8 mouse cellular contexts compared by ENCODE assay signal in genomic region chr5:24428596-24428995, GRCm38 (mm10). TPM values are rescaled to one million over a fixed set of nuclear protein-coding genes. Genes with fewer than 3 reads are reported as not detected.
DNase-seq lines count a peak whose midpoint lies in the region; ATAC-seq and TF ChIP-seq lines count a peak whose summit lies in the region.

No protein-coding gene starts in this region.

- no peak for TF ChIP-seq CTCF in ES-Bruce4 (IDR thresholded peaks at IDR 0.05; ENCODE audit: low read depth, low read length)

- H3K9me3 ChIP-seq in heart, embryonic 10.5 days: no peaks in the 10 kb centered on the region
- no peaks in the 10 kb centered on the region for H3K9me3 ChIP-seq in ES-Bruce4 (replicated peaks; ENCODE audit: control insufficient read depth, insufficient read depth, low read length, poor library complexity, severe bottlenecking)
- no peaks in the 10 kb centered on the region for H3K9me3 ChIP-seq in hindbrain, embryonic 12.5 days (replicated peaks)
- no peaks in the 10 kb centered on the region for H3K9me3 ChIP-seq in liver, embryonic 15.5 days (replicated peaks)

- DNase-seq in heart, embryonic 10.5 days (ENCODE audit: low spot score): no peak
- DNase-seq in heart, postnatal 10 days: no peak
- DNase-seq in right cerebral cortex, adult 2 months (ENCODE audit: low spot score in 2 of 2): no peak
- no peak for DNase-seq in urinary bladder, postnatal 4 days (ENCODE audit: low spot score in 2 of 2)
- no peak for DNase-seq in layer of hippocampus, adult 18-20 months (ENCODE audit: low spot score in 2 of 2)

- peak overlapping the region; percentile 80; the same call in 1 of the 2 replicates for H3K4me2 ChIP-seq in hindbrain, embryonic 12.5 days (replicated peaks)
- peak overlapping the region; percentile 54 for H3K4me2 ChIP-seq in liver, embryonic 15.5 days

- intact Hi-C loops in heart, postnatal 10 days (cut with DNase I): no loop called here

- H3K4me3 ChIP-seq in heart, embryonic 10.5 days: peak overlapping the region; percentile 78; the same call in 1 of the 2 replicates
- H3K4me3 ChIP-seq in ES-Bruce4 (ENCODE audit: low read depth, low read length): peak overlapping the region; percentile 58
- no peak overlapping the region for H3K4me3 ChIP-seq in hindbrain, embryonic 12.5 days
- peak overlapping the region; percentile 39 for H3K4me3 ChIP-seq in liver, embryonic 15.5 days (replicated peaks)

- H3K27me3 ChIP-seq in heart, embryonic 10.5 days (ENCODE audit: insufficient read depth, poor library complexity, severe bottlenecking): no peaks in the 10 kb centered on the region
- H3K27me3 ChIP-seq in ES-Bruce4 (ENCODE audit: control insufficient read depth, insufficient read depth, low read length, poor library complexity, severe bottlenecking): no peaks in the 10 kb centered on the region
- H3K27me3 ChIP-seq in hindbrain, embryonic 12.5 days: peaks cover 13% of the 10 kb centered on the region; the same call in 1 of the 2 replicates
- H3K27me3 ChIP-seq in liver, embryonic 15.5 days: peaks cover 16% of the 10 kb centered on the region

- TF ChIP-seq EP300 in ES-Bruce4 (IDR thresholded peaks at IDR 0.05; ENCODE audit: insufficient read depth, low read depth, low read length): no peak

- peak overlapping the region; percentile 30 for H3K9ac ChIP-seq in ES-Bruce4 (ENCODE audit: low read depth, poor library complexity, severe bottlenecking)
- H3K9ac ChIP-seq in hindbrain, embryonic 12.5 days: no peak overlapping the region
- H3K9ac ChIP-seq in liver, embryonic 15.5 days: no peak overlapping the region

- 12% methylated on average over 9 of the region's 9 CpGs for WGBS in heart, embryonic 10.5 days
- 19% methylated on average over 9 of the region's 9 CpGs for WGBS in hindbrain, embryonic 12.5 days
- 31% methylated on average over 9 of the region's 9 CpGs for WGBS in liver, embryonic 15.5 days (ENCODE audit: insufficient replicate concordance)

- no peak for ATAC-seq in hindbrain, embryonic 12.5 days (ENCODE audit: low FRiP score)
- no peak for ATAC-seq in liver, embryonic 15.5 days (ENCODE audit: insufficient read depth)

- no peak for TF ChIP-seq POLR2A in ES-Bruce4 (IDR thresholded peaks at IDR 0.05; ENCODE audit: insufficient read depth, low read length)

- peak overlapping the region; percentile 56; the same call in 1 of the 2 replicates for H3K27ac ChIP-seq in heart, embryonic 10.5 days
- H3K27ac ChIP-seq in ES-Bruce4 (ENCODE audit: insufficient read depth, low read length): no peak overlapping the region
- no peak overlapping the region for H3K27ac ChIP-seq in hindbrain, embryonic 12.5 days
- H3K27ac ChIP-seq in liver, embryonic 15.5 days (replicated peaks): 0 out of 2 replicates have a peak overlapping the region, but pooled peaks have one; percentile 24

- H3K4me1 ChIP-seq in heart, embryonic 10.5 days: peaks cover 47% of the 10 kb centered on the region
- peaks cover 10% of the 10 kb centered on the region for H3K4me1 ChIP-seq in ES-Bruce4 (ENCODE audit: control insufficient read depth, insufficient read depth, low read length)
- H3K4me1 ChIP-seq in hindbrain, embryonic 12.5 days: peaks cover 47% of the 10 kb centered on the region
- peaks cover 48% of the 10 kb centered on the region for H3K4me1 ChIP-seq in liver, embryonic 15.5 days (replicated peaks)

- H3K36me3 ChIP-seq in heart, embryonic 10.5 days: peaks cover 46% of the 10 kb centered on the region
- H3K36me3 ChIP-seq in ES-Bruce4 (ENCODE audit: control insufficient read depth, insufficient read depth, low read length, poor library complexity, severe bottlenecking): peaks cover 9% of the 10 kb centered on the region
- H3K36me3 ChIP-seq in hindbrain, embryonic 12.5 days: peaks cover 44% of the 10 kb centered on the region
- H3K36me3 ChIP-seq in liver, embryonic 15.5 days (replicated peaks): peaks cover 42% of the 10 kb centered on the region

RNA-seq across cellular contexts. Expression of gene Slc4a2, which starts 5.0 kb away (rescaled TPM):
- 33.2 and 36.0 TPM in 2 replicates for polyA plus RNA-seq in heart, embryonic 10.5 days (2016; fragmentation: Nextera tagmentation; extraction: Ambion mirVana)
- total RNA-seq in heart, postnatal 10 days (2021): 10 to 100 TPM; 49.2 to 52.4 TPM
- polyA plus RNA-seq in ES-Bruce4 (2011; ENCODE audit: insufficient read depth, insufficient read length, low read depth, missing spikeins): 11.3 and 12.6 TPM in 2 replicates
- polyA plus RNA-seq in hindbrain, embryonic 12.5 days (2016; fragmentation: Nextera tagmentation; extraction: Ambion mirVana): 38.1 and 39.9 TPM in 2 replicates
- polyA plus RNA-seq in liver, embryonic 15.5 days (2015; fragmentation: Nextera tagmentation; extraction: Ambion mirVana): 8.9 and 10.3 TPM in 2 replicates
- 10 to 100 TPM; 30.1 to 30.8 TPM for total RNA-seq in layer of hippocampus, adult 18-20 months (2021)

RNA-seq across cellular contexts. Expression of gene Cdk5, which starts 5.3 kb away (rescaled TPM):
- polyA plus RNA-seq in heart, embryonic 10.5 days (2016; fragmentation: Nextera tagmentation; extraction: Ambion mirVana): 33.9 and 37.4 TPM in 2 replicates
- total RNA-seq in heart, postnatal 10 days (2021): 10 to 100 TPM; 21.5 to 25.0 TPM
- 30.9 and 34.0 TPM in 2 replicates for polyA plus RNA-seq in ES-Bruce4 (2011; ENCODE audit: insufficient read depth, insufficient read length, low read depth, missing spikeins)
- polyA plus RNA-seq in hindbrain, embryonic 12.5 days (2016; fragmentation: Nextera tagmentation; extraction: Ambion mirVana): 61.0 and 63.8 TPM in 2 replicates
- polyA plus RNA-seq in liver, embryonic 15.5 days (2015; fragmentation: Nextera tagmentation; extraction: Ambion mirVana): 7.7 and 8.8 TPM in 2 replicates
- total RNA-seq in layer of hippocampus, adult 18-20 months (2021): 100 to 1,000 TPM; 126 to 133 TPM

RNA-seq across cellular contexts. Expression of gene Asic3, which starts 15.4 kb away (rescaled TPM):
- 0.11 TPM in 1 of 2 replicates, not detected in the other for polyA plus RNA-seq in heart, embryonic 10.5 days (2016; fragmentation: Nextera tagmentation; extraction: Ambion mirVana)
- under 1 TPM; 0.12 to 0.22 TPM for total RNA-seq in heart, postnatal 10 days (2021)
- polyA plus RNA-seq in ES-Bruce4 (2011; ENCODE audit: insufficient read depth, insufficient read length, low read depth, missing spikeins): 0.88 TPM in 1 of 2 replicates, not detected in the other
- polyA plus RNA-seq in hindbrain, embryonic 12.5 days (2016; fragmentation: Nextera tagmentation; extraction: Ambion mirVana): 1.0 and 1.2 TPM in 2 replicates
- not detected in 2 replicates for polyA plus RNA-seq in liver, embryonic 15.5 days (2015; fragmentation: Nextera tagmentation; extraction: Ambion mirVana)
- total RNA-seq in layer of hippocampus, adult 18-20 months (2021): under 1 TPM; 0.27 to 0.53 TPM

RNA-seq across cellular contexts. Expression of gene Fastk, which starts 16.5 kb away (rescaled TPM):
- polyA plus RNA-seq in heart, embryonic 10.5 days (2016; fragmentation: Nextera tagmentation; extraction: Ambion mirVana): 156 and 197 TPM in 2 replicates
- total RNA-seq in heart, postnatal 10 days (2021): 100 to 1,000 TPM; 207 to 209 TPM
- 51.6 and 59.8 TPM in 2 replicates for polyA plus RNA-seq in ES-Bruce4 (2011; ENCODE audit: insufficient read depth, insufficient read length, low read depth, missing spikeins)
- 109 and 113 TPM in 2 replicates for polyA plus RNA-seq in hindbrain, embryonic 12.5 days (2016; fragmentation: Nextera tagmentation; extraction: Ambion mirVana)
- polyA plus RNA-seq in liver, embryonic 15.5 days (2015; fragmentation: Nextera tagmentation; extraction: Ambion mirVana): 49.3 and 55.5 TPM in 2 replicates
- total RNA-seq in layer of hippocampus, adult 18-20 months (2021): 100 to 1,000 TPM; 109 to 115 TPM

RNA-seq across cellular contexts. Expression of gene Tmub1, which starts 19.1 kb away (rescaled TPM):
- polyA plus RNA-seq in heart, embryonic 10.5 days (2016; fragmentation: Nextera tagmentation; extraction: Ambion mirVana): 21.3 and 22.3 TPM in 2 replicates
- total RNA-seq in heart, postnatal 10 days (2021): 10 to 100 TPM in 1 of 2 experiments, 1 to 10 TPM in 1; 9.6 to 10.7 TPM
- 4.8 and 7.7 TPM in 2 replicates for polyA plus RNA-seq in ES-Bruce4 (2011; ENCODE audit: insufficient read depth, insufficient read length, low read depth, missing spikeins)
- 32.6 and 36.7 TPM in 2 replicates for polyA plus RNA-seq in hindbrain, embryonic 12.5 days (2016; fragmentation: Nextera tagmentation; extraction: Ambion mirVana)
- polyA plus RNA-seq in liver, embryonic 15.5 days (2015; fragmentation: Nextera tagmentation; extraction: Ambion mirVana): 5.1 and 5.5 TPM in 2 replicates
- total RNA-seq in layer of hippocampus, adult 18-20 months (2021): 10 to 100 TPM; 21.8 to 23.7 TPM

Comparison
In these comparisons a context has a peak if more than half of its experiments do, and no peak if none do; other contexts are left out.
1. H3K27ac ChIP-seq: peak in heart, embryonic 10.5 days (single experiment) and liver, embryonic 15.5 days (single experiment); none in ES-Bruce4 (single experiment) and hindbrain, embryonic 12.5 days (single experiment).